Mouse (Mus musculus) urinary bladder, postnatal 10 days (tissue): Measurements from ENCODE around the gene Fanca.
"Not testable (repeated sequence)": the region's sequence is repeated elsewhere in the genome, so short reads cannot be mapped to it uniquely, and the experiment has no call there.

ENCODE experiments used
- DNase-seq: peaks from one replicate; pipeline ENCODE4 v3.0.0; 2022; ENCODE audit warnings: low spot score

Gene Fanca

GRCm38 (mm10) chr8:123271147-123271546, 47.2 kb downstream of the Fanca start:
- DNase-seq = no peak

- DNase-seq = no peak
Observed at GRCm38 (mm10) chr8:123267926-123268656, 50.3 kb downstream of the Fanca start.

- DNase-seq = not testable (repeated sequence)
Observed at GRCm38 (mm10) chr8:123257593-123257992, 60.8 kb downstream of the Fanca start.

- no peak for DNase-seq
Observed at GRCm38 (mm10) chr8:123257114-123257513, 61.3 kb downstream of the Fanca start.

GRCm38 (mm10) chr8:123255170-123255569, 63.2 kb downstream of the Fanca start:
- no peak for DNase-seq

- DNase-seq = peak; percentile 65
Observed at GRCm38 (mm10) chr8:123254099-123254885, 64.1 kb downstream of the Fanca start, which contains the start of the genes Zfp276 and Vps9d1. Zfp276 (plus strand) TSS chr8:123254195. Vps9d1 (minus strand) TSS chr8:123254348.

GRCm38 (mm10) chr8:123253451-123254098, 64.8 kb downstream of the Fanca start:
- DNase-seq = no peak

- no peak for DNase-seq
Observed at GRCm38 (mm10) chr8:123252925-123253324, 65.5 kb downstream of the Fanca start.

- DNase-seq = no peak
Observed at GRCm38 (mm10) chr8:123250940-123251339, 67.4 kb downstream of the Fanca start.

GRCm38 (mm10) chr8:123248596-123248995, 69.8 kb downstream of the Fanca start:
- no peak for DNase-seq

GRCm38 (mm10) chr8:123247748-123248147, 70.6 kb downstream of the Fanca start:
- DNase-seq = no peak

- no peak for DNase-seq
Observed at GRCm38 (mm10) chr8:123245543-123245942, 72.8 kb downstream of the Fanca start.

GRCm38 (mm10) chr8:123244382-123244781, 74.0 kb downstream of the Fanca start:
- no peak for DNase-seq

- no peak for DNase-seq
Observed at GRCm38 (mm10) chr8:123243053-123243452, 75.3 kb downstream of the Fanca start.

GRCm38 (mm10) chr8:123242107-123242923, 76.1 kb downstream of the Fanca start:
- no peak for DNase-seq

- DNase-seq = no peak
Observed at GRCm38 (mm10) chr8:123239398-123239797, 79.0 kb downstream of the Fanca start.

GRCm38 (mm10) chr8:123235520-123236497, 82.6 kb downstream of the Fanca start, which contains the start of gene Spata2l:
Spata2l (minus strand) TSS chr8:123236233.
- DNase-seq = peak; percentile 45

- DNase-seq = no peak
Observed at GRCm38 (mm10) chr8:123234918-123235519, 83.4 kb downstream of the Fanca start.

- DNase-seq = no peak
Observed at GRCm38 (mm10) chr8:123233760-123234159, 84.6 kb downstream of the Fanca start.

GRCm38 (mm10) chr8:123233300-123233699, 85.1 kb downstream of the Fanca start:
- no peak for DNase-seq
